Mouse (Mus musculus) myocyte (in vitro differentiated cells): ENCODE measurements around the gene Srsf7.

Experiments used
- MYOG ChIP-seq, 3 experiments: IDR thresholded peaks; one replicate each; pipeline ENCODE4 v1.6.1; 2011; ENCODE audit warnings: control low read depth in 2 of 3, low read depth in 2 of 3, mild to moderate bottlenecking in 2 of 3; ENCODE audit not compliant: insufficient read length in 2 of 3, control insufficient read depth in 1 of 3, insufficient read depth in 1 of 3
- POLR2AphosphoS2 ChIP-seq: IDR thresholded peaks from one replicate; pipeline ENCODE4 v1.6.1; 2011; ENCODE audit warnings: low read depth, control low read depth; ENCODE audit not compliant: insufficient read length

GRCm38 (mm10) chr17:80241594-80241993 lies 34.5 kb upstream of the Srsf7 start:
- TF ChIP-seq POLR2AphosphoS2 (no peak), MYOG (IDR thresholded peaks at IDR 0.05; ENCODE audit: control insufficient read depth in 1 of 3, insufficient read depth in 1 of 3, insufficient read length in 2 of 3, low read depth in 2 of 3) (no peak)
